Mouse (Mus musculus) lung, embryonic 15.5 days (tissue): ENCODE results near the gene Rnf215. TPM values are rescaled to one million over a fixed set of nuclear protein-coding genes. Genes with fewer than 3 reads are reported as not detected.
"Not testable (repeated sequence)": the region's sequence is repeated elsewhere in the genome, so short reads cannot be mapped to it uniquely, and the experiment has no call there.

Experiments used
- ATAC-seq: fragments of 200-750 bp; cut with Nextera tagmentation; 2 replicates; pipeline ENCODE4 v1.8.0; 2017; ENCODE audit warnings: moderate number of reproducible peaks, borderline replicate concordance; ENCODE audit not compliant: low FRiP score, low TSS enrichment; ENCODE audit errors: extremely low read depth
- H3K27ac ChIP-seq: fragments of 300-500 bp; sonication (generic); 2 replicates; pipeline ENCODE4 v1.5.1; 2015; ENCODE audit warnings: moderate library complexity, mild to moderate bottlenecking, inconsistent platforms
- H3K27me3 ChIP-seq: fragments of 300-500 bp; sonication (generic); 2 replicates; pipeline ENCODE4 v1.6.1; 2015; ENCODE audit warnings: inconsistent platforms
- H3K36me3 ChIP-seq: fragments of 300-500 bp; sonication (generic); 2 replicates; pipeline ENCODE4 v1.6.1; 2015; ENCODE audit warnings: inconsistent platforms
- H3K4me1 ChIP-seq: fragments of 300-500 bp; sonication (generic); 2 replicates; pipeline ENCODE4 v1.6.1; 2015; ENCODE audit warnings: inconsistent platforms
- H3K4me2 ChIP-seq: fragments of 300-500 bp; sonication (generic); 2 replicates; pipeline ENCODE4 v1.6.1; 2015; ENCODE audit warnings: inconsistent platforms, mild to moderate bottlenecking, moderate library complexity
- H3K4me3 ChIP-seq: fragments of 300-500 bp; sonication (generic); 2 replicates; pipeline ENCODE4 v1.5.1; 2015; ENCODE audit warnings: mild to moderate bottlenecking, inconsistent platforms
- H3K9ac ChIP-seq: fragments of 300-500 bp; sonication (generic); 2 replicates; pipeline ENCODE4 v1.6.1; 2015; ENCODE audit warnings: inconsistent platforms
- H3K9me3 ChIP-seq: fragments of 300-500 bp; sonication (generic); 2 replicates; pipeline ENCODE4 v1.6.1; 2016; ENCODE audit warnings: inconsistent platforms
- WGBS: fragments of 180-500 bp; shearing (Covaris S2); methylation state at CpG from one replicate; pipeline ENCODE4 v1.1.7; 2015; 5-methylcytosine and 5-hydroxymethylcytosine counted together
- microRNA-seq: library from miRNA; unstranded; fragments of <30 nt; microRNA quantifications from one replicate; pipeline ENCODE4, GENCODE M21; 2016
- polyA plus RNA-seq: library from polyadenylated mRNA; unstranded; fragments of >200 nt; fragmentation: Nextera tagmentation; extraction: Ambion mirVana; gene quantifications from 2 replicates; pipeline ENCODE4 v1.2.1, GENCODE M21; 2015

The Rnf215 gene
- polyA plus RNA-seq, 1 experiment from 2014 or later: 34.2 TPM

DNA sequence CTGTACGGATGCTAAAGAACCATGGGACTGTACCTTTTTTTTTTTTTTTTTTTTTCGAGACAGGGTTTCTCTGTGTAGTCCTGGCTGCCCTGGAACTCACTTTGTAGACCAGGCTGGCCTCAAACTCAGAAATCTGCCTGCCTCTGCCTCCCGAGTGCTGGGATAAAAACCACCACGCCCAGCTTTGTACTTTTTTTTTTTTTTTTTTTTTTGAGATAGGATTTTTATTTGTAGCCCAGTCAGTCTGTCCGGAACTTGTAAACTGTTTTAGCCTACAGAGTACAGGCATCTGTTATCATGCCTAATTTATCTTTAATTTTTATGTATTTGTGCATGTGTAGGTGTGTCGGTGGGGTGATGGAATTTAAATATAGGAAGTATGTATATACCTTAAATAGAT lies 50.5 kb downstream of the Rnf215 start:
- 91% methylated on average over 6 of the region's 6 CpGs for WGBS
- H3K27ac ChIP-seq, ATAC-seq, H3K9ac ChIP-seq, H3K4me3 ChIP-seq, H3K27me3 ChIP-seq, H3K9me3 ChIP-seq, H3K4me2 ChIP-seq: not testable (repeated sequence)
- Histone ChIP-seq H3K4me1 (peaks cover 11% of the 10 kb centered on the region), H3K36me3 (peaks cover 21% of the 10 kb centered on the region)

DNA sequence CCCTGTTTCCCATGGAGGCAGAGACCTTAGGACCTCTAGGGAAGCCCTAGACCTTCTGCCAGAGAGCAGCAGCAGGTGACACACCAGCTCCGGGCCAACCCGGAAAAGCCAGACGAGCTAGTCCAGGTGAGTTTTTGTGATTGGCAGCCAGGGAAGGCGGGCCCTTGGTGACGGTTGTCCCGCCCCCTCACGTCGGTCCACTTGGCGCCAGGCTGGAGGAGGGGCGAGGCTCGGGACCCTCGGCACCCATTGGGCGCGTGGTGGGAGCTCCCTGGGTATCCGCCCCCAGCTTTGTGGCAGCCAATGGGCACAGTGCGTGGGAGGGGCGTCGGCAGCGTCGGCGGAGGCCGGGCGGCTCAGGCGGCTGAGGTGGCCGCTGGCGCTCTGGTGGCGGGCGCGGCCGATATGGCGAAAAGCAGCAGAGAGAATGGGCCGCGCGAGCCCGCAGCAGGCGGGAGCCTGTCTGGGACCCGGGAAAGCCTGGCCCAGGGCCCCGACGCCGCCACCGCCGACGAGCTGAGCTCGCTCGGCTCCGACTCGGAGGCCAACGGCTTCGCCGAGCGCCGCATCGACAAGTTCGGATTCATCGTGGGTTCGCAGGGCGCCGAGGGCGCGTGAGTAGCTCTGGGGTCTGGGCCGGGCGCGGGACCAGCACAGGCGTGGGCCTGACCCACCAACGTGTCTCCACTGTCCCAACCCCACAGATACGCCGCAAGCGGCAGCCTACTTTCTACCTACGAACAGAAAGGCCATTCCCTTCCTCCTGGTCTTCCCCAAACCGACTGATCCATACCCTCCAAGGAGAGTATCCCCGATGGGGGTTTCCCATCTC lies 51.7 kb downstream of the Rnf215 start, which contains the start of gene Tbc1d10a:
Gene Tbc1d10a (plus strand): TSS at position 304 of the 832 bp plus-strand sequence.
- Histone ChIP-seq H3K9me3 (no peaks in the 10 kb centered on the region), H3K4me1 (peaks cover 15% of the 10 kb centered on the region), H3K4me3 (peak within 1 kb of the TSS; percentile 67), H3K27me3 (no peaks in the 10 kb centered on the region), H3K4me2 (peak within 1 kb of the TSS; percentile 80), H3K27ac (peak within 1 kb of the TSS; percentile 32; the same call in 1 of the 2 replicates), H3K9ac (peak within 1 kb of the TSS; percentile 83), H3K36me3 (peaks cover 9% of the 10 kb centered on the region)
- under 1% methylated on average over 71 of the region's 71 CpGs for WGBS
- ATAC-seq: peak; percentile 99

DNA sequence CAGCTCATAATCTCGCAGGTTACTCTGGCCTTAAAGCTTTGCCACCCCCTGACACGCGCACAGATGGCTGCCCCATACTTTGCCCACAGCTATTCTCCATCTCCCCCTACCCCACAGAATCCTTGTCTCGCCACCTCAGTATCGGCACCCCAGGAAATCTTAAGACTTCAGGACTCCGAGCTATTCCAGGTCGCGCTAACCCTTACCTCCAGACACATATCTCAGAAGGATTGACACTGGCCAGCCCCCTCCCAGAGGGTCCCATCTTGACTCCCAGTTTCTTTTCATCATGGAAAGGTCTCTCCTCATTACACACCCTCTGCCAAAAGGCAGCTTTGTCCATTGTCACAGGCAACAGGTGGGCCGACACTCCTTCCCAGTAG lies 52.3 kb downstream of the Rnf215 start:
- no peak for ATAC-seq
- Histone ChIP-seq H3K27me3 (no peaks in the 10 kb centered on the region), H3K9ac (peak overlapping the region; percentile 83), H3K4me3 (peak overlapping the region; percentile 67), H3K36me3 (peaks cover 7% of the 10 kb centered on the region), H3K9me3 (no peaks in the 10 kb centered on the region), H3K4me2 (peak overlapping the region; percentile 80), H3K27ac (no peak overlapping the region), H3K4me1 (peaks cover 19% of the 10 kb centered on the region)
- 8% methylated on average over 9 of the region's 9 CpGs for WGBS

DNA sequence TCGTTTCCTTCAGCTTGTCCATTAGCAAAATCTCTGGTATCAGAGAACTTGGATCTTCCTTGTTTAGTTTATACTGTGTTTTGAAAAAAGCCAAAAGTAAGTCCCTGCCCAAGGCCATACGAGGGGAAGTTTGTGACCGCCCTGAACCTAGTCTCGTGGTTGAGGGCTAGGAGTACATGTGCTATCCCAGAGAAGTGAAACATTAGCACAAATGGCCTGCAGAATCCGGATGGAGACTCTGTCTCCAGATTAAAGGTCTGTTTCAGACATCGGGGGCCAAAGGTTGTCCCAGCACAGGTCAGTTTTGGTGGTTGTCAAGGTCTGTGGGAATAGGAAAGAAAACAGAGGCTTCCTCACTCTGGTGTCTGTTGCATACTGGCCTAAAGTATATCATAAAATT lies 54.2 kb downstream of the Rnf215 start:
- Histone ChIP-seq H3K27me3 (no peaks in the 10 kb centered on the region), H3K4me1 (peaks cover 19% of the 10 kb centered on the region), H3K9ac (no peak overlapping the region), H3K4me3 (no peak overlapping the region), H3K27ac (no peak overlapping the region), H3K4me2 (no peak overlapping the region), H3K9me3 (no peaks in the 10 kb centered on the region), H3K36me3 (no peaks in the 10 kb centered on the region)
- ATAC-seq: no peak
- WGBS: 79% methylated on average over 6 of the region's 6 CpGs

DNA sequence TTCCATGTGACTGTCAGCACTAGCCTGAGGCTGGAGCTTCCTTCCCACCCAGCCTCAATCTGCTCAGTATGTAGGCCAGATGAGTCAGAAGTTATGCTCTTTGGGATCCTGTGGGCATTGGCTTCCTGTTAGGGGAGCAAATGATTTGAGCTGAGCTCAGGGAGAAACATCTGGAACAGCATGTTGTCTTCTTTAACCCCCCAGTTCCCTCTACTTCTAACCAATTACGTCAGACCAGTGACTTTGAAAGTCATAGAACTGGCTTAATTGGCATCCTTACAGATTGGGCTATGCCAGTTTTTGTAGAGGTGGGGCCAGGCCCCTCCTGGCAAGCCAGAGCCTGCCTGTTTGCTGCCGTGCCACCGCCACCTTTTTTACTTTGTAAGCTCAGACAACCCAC lies 55.7 kb downstream of the Rnf215 start:
- Histone ChIP-seq H3K27ac (no peak overlapping the region), H3K4me2 (no peak overlapping the region), H3K9me3 (no peaks in the 10 kb centered on the region), H3K27me3 (no peaks in the 10 kb centered on the region), H3K9ac (no peak overlapping the region), H3K4me1 (peaks cover 19% of the 10 kb centered on the region), H3K4me3 (no peak overlapping the region), H3K36me3 (no peaks in the 10 kb centered on the region)
- 79% methylated on average over 3 of the region's 3 CpGs for WGBS
- no peak for ATAC-seq

Small RNA genes lying within 50 kb of the gene (microRNA-seq; reads per million reads assigned to microRNA genes)
- gene Mir3060: 4.1 reads per million, percentile 18 among the genes with 10 or more reads in this experiment

Other genes with a start within 250 kb of the Rnf215 start
- gene 4921536K21Rik, start 240.1 kb upstream of the Rnf215 start, polyA plus RNA-seq: 0.37 and 0.39 TPM in 2 replicates
- gene Dusp18, start 240.0 kb upstream of the Rnf215 start, polyA plus RNA-seq: 9.8 and 10.2 TPM in 2 replicates
- gene Slc35e4, start 220.5 kb upstream of the Rnf215 start, polyA plus RNA-seq: 3.4 and 3.8 TPM in 2 replicates
- 47.7 and 52.1 TPM in 2 replicates for gene Tcn2, start 203.0 kb upstream of the Rnf215 start, polyA plus RNA-seq
- 76.2 and 78.1 TPM in 2 replicates for gene Pes1, start 171.2 kb upstream of the Rnf215 start, polyA plus RNA-seq
- 0.18 and 0.21 TPM in 2 replicates for gene 4930556J24Rik, start 158.4 kb upstream of the Rnf215 start, polyA plus RNA-seq
- 7.9 and 9.0 TPM in 2 replicates for gene Gal3st1, start 151.6 kb upstream of the Rnf215 start, polyA plus RNA-seq
- gene Sec14l4, start 103.7 kb upstream of the Rnf215 start, polyA plus RNA-seq: 9.8 and 12.7 TPM in 2 replicates
- gene Sec14l3, start 70.4 kb upstream of the Rnf215 start, polyA plus RNA-seq: 17.3 and 19.9 TPM in 2 replicates
- gene Mtfp1, start 39.8 kb upstream of the Rnf215 start, polyA plus RNA-seq: 9.9 and 11.4 TPM in 2 replicates
- 2.2 and 3.0 TPM in 2 replicates for gene Sec14l2, start 11.8 kb upstream of the Rnf215 start, polyA plus RNA-seq
- gene Ccdc157, start 25.1 kb downstream of the Rnf215 start, polyA plus RNA-seq: 8.9 and 9.5 TPM in 2 replicates
- 44.8 and 45.8 TPM in 2 replicates for gene Sf3a1, start 25.1 kb downstream of the Rnf215 start, polyA plus RNA-seq
- 32.3 and 34.2 TPM in 2 replicates for gene Tbc1d10a, start 51.6 kb downstream of the Rnf215 start, polyA plus RNA-seq
- 4.0 and 6.3 TPM in 2 replicates for gene Castor1, start 83.0 kb downstream of the Rnf215 start, polyA plus RNA-seq
- gene Osm, start 101.2 kb downstream of the Rnf215 start, polyA plus RNA-seq: 0.09 and 0.22 TPM in 2 replicates
- 0.19 and 0.32 TPM in 2 replicates for gene Lif, start 122.4 kb downstream of the Rnf215 start, polyA plus RNA-seq